ENCODE assay signal across 17 mouse cellular contexts in the genomic region with DNA sequence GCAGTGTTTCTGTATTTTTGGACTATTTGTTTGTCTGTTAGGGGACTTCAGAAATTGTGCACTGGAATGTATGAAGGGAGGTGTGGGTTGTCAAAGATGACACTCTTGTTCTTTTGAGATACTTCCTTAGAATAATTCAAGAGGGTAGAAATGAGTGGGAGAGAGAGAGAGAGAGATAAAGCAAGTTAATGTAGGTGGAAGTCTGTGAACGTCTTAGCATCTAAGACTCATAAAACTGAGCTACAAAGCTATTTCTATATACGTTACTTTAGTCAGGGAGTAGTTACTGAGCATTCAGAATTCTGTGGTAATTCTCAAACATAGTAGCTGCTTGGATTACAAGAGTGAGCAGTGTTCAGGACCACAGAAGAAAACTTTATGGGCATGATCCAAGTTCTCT.
"Had no signal": no experiment of that assay in that cellular context is flagged by ENCODE, and none has a peak within 500 bp of the region (broad histone marks: within the 10 kb centered on the region; RNA-seq: fewer than 3 reads in every experiment).

No protein-coding gene starts in this region.

- DNase-seq: left cerebral cortex, postnatal 4 days; liver; liver, embryonic 13.5 days; liver, postnatal 0 days; lung, adult 18-20 months; lung, adult 2 months; lung, embryonic 14.5 days; lung, postnatal 10 days; lung, postnatal 14 days; lung, postnatal 36 days; lung, postnatal 4 days; midbrain, embryonic 14.5 days had no signal

- ATAC-seq: liver, embryonic 12.5 days; liver, postnatal 0 days; lung, postnatal 0 days; midbrain, embryonic 13.5 days; midbrain, embryonic 15.5 days; midbrain, embryonic 16.5 days had no signal
